Mouse (Mus musculus) cerebellum, adult 11-12 months (tissue): Measurements from ENCODE around the gene Nos1.

Experiments
- DNase-seq: peaks from one replicate; pipeline ENCODE4 v3.0.0; 2022

Nos1 gene

DNA sequence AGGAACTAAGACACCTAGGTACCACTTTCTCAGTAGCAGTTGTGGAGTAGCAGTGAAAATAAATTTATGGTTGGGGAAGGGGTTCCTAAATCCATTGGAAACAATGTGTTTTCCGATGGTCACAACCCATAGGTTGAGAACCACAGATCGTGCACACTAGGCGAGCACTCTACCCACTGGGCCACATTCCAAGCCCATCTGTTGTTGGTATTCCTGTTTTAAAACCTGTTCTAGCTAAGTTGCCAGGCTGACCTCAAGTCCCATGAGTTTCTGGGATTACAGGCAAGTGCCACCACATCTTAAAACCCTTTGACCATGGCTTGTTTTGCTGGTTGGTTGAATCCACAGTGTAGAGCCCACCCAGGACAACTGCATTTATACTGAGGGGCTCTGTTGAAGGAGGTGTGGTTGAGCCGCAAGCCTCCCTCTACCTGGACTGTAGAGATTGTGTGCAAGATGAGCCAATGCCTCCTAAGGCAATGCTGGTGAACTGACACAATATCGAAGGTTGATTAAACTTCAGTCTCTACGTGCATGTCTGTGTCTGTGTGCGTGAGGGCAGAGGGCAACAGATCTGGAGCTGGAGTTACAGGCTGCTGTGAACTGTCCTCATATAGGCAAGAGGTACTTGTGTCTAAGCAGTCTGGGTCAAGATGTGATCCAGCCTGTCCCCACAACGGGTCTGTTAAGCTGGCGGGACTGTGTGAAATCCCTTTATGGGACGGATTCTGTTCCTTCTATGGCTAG lies 189.0 kb downstream of the Nos1 start:
- DNase-seq = peak; percentile 70

- DNase-seq = no peak
Observed at GRCm38 (mm10) chr5:117976263-117976656, 195.4 kb downstream of the Nos1 start.

- DNase-seq = peak; percentile 97
Observed at GRCm38 (mm10) chr5:117976657-117977500, 196.0 kb downstream of the Nos1 start, which contains the start of gene Fbxo21. Fbxo21 (plus strand) TSS chr5:117976730.

DNA sequence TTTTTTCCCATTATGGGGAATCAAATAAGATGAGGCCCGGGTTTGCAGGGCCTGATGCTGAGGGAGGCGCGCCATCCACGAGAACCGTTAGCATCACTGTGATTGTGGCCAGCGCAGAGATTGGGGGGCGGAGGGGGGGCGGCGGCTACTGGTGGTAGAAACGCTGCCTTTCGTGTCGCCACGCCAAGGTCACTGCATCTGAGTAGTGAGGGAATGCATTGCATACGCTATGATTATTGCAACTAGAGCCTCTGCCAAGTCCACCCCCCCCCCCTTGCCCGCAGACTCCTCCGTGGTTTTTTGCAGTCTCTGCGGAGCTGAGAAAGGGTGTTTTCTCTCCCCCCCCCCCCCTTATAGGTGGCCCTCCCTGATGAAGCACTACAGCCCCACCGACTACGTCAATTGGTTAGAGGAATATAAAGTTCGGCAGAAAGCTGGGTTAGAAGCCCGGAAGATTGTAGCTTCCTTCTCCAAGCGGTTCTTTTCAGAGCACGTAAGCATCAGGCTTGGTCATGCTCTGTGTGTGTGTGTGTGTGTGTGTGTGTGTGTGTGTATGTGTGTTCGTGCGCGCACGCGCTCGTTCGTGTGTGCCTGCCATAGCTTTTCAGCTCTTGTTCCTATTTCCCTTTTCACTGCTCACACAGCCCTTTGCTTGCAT lies 196.8 kb downstream of the Nos1 start:
- no peak for DNase-seq

GRCm38 (mm10) chr5:117978159-117978697 lies 197.4 kb downstream of the Nos1 start:
- DNase-seq = no peak

DNA sequence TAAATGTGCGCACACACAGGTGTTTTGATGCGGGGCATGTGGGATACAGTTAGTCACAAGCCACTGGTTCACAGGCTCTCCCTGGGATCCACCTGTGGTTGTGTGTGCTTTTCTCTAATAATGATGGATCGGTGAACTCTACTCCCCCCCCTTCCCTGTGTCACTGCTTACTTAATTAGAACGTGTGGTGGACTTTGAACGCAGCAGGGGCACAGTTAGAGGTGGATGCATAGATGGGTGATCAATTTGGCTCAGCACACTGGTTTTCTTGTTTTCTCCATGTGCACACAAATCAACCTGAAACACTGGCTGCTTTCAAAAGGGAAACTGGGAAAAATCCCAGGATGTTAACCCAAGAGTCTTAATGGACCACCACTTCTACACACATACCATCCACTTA lies 198.2 kb downstream of the Nos1 start:
- no peak for DNase-seq

DNA sequence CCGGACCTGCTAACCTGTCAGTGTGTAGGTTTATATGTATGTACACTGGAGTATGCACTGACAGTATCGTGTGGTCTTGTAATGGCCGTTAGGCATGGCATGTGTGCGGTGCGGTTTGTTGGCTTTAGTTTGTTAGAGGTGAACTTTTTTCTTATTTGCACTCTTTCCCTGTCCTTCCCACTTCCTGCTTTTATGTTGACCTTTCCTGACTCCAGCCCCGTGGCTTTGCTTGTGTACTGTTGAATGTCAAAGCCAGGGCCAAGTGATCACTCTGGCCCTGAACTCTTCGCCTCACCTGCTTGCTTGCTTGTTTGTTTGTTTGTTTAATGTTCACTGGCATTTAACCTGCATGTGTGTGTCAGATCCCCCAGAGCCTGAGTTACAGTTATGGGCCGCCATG lies 200.1 kb downstream of the Nos1 start:
- DNase-seq = no peak

DNA sequence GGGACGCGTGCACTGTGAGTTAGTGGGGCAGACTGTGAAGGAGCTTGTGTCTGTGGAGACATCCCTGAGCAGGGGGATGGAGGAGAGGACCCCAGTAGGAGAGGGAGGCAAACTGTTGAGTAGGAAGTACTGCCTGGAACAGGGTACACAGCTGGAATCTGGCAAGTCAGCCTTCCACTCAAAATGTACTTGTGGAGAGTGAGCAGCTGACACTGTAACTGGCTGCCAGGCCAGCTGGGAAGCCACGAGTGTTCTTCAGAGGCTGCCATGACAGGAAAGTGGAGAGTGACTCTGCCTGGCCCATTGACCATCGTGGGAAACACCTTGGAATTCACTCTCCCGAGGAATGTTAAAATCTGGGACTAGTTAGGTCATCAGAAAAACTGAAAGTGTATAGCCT lies 201.1 kb downstream of the Nos1 start:
- no peak for DNase-seq

- DNase-seq = peak; percentile 14
Observed at GRCm38 (mm10) chr5:117986327-117986726, 205.5 kb downstream of the Nos1 start.

GRCm38 (mm10) chr5:117987891-117988290 lies 207.1 kb downstream of the Nos1 start:
- DNase-seq = no peak

- no peak for DNase-seq
Observed at GRCm38 (mm10) chr5:117988367-117988766, 207.5 kb downstream of the Nos1 start.

- no peak for DNase-seq
Observed at GRCm38 (mm10) chr5:117989773-117990172, 208.9 kb downstream of the Nos1 start.

- no peak for DNase-seq
Observed at GRCm38 (mm10) chr5:117990957-117991356, 210.1 kb downstream of the Nos1 start.

GRCm38 (mm10) chr5:117993550-117993949 lies 212.7 kb downstream of the Nos1 start:
- DNase-seq = no peak

- DNase-seq = peak; percentile 74
Observed at GRCm38 (mm10) chr5:117995372-117995901, 214.6 kb downstream of the Nos1 start.

DNA sequence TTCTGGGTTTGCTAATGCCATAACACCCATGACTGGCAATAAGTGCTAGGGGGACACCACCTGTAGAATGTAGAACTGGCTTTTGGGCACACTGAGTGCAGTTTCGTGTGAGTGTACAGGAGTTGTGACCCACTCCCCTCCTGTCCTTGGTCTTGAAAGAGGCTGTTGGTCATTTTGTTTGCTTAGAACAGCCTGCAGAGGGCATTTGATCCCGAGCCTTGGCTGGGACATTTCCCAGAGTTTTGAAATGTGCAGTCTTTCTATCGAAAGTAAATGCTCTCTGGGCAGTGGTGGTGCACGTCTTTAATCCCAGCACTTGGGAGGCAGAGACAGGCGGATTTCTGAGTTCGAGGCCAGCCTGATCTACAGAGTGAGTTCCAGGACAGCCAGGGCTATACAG lies 215.1 kb downstream of the Nos1 start:
- DNase-seq = no peak

DNA sequence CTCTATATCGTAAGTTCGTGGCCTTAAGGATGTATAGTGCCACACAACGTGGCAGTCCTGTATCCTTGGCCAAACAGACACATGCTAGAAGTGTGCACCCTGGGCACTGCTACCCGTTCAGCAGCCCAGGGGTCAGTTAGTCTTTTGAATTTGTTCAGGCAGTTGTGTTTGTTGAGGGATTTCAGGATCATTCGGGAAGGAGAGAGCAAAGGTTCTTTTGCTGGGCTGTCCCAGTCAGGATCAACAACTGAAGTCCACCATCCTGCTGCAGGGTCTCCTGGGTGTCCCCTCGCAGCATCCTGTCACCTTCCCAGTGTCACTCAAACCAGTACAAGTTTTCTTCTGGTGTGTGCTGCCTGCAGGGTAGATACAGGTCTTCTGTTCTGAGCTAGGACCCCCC lies 215.7 kb downstream of the Nos1 start:
- DNase-seq = no peak

DNA sequence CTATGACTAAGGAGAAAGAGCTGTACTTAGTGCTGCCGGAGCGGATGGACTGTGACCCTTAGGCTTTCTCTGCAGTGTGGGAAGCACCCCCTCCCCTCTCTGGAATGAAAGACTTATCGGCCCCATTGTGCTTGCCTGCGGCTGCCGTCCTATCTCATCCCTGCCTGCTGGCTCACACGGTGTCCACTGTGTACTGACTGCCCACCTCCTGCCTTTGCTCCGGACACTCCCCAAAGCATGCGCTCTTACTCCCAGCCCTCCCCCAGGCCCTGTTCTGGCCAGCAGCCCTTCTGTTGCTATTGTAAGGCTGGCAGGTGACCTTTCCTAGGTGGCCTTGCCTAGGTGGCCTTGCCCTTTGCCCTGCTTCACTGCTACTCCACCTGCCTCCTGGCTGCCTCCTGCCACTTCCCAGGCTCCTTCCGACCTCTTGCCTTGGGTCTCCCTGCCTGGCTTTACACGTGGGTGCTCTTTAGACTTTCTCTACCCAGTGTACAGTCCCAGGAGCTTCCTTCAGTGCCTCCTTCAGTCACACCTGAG lies 216.7 kb downstream of the Nos1 start:
- DNase-seq = no peak

DNA sequence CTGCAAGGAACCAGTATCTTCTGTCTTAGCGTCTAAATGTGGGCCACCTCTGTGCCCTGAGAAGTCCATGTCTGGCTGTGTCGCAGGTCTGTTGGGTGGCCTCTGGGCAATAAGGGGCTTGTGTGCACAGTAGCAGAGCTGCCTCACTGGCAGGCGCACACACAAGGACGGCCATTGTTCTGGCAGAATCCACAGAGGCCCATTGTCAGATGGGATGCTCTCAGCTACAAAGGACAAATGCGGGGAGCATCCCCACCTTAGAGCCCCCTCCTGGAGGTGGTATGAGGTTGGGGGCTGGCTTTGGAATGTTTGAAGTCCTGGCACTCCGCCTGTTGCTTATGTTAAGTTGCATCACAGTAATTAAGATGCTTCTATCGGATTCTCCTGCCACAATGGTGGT lies 218.2 kb downstream of the Nos1 start:
- no peak for DNase-seq

DNA sequence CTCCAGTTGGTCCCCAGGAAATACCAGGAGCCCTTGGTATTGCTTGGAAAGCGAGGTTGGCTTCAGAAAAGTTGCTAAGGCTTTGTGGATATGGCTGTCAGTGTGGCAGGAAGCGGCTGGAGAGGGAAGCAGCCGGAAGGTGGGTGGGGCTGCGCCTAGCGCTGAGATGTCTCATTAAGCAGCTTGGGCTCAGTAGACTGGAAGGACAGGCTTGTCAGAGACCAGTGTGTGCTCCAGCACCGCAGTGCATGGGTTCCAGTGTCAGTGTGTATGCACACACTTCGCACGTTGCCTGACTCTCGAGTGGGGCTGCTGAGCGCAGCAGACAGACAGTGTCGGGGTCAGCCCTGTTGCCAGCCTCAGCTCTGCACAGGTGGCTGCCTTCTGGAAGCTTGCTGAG lies 218.8 kb downstream of the Nos1 start:
- DNase-seq = no peak

GRCm38 (mm10) chr5:118002059-118002458 lies 221.2 kb downstream of the Nos1 start:
- DNase-seq = peak; percentile 71

- DNase-seq = peak; percentile 68
Observed at GRCm38 (mm10) chr5:118004619-118005018, 223.8 kb downstream of the Nos1 start.

DNA sequence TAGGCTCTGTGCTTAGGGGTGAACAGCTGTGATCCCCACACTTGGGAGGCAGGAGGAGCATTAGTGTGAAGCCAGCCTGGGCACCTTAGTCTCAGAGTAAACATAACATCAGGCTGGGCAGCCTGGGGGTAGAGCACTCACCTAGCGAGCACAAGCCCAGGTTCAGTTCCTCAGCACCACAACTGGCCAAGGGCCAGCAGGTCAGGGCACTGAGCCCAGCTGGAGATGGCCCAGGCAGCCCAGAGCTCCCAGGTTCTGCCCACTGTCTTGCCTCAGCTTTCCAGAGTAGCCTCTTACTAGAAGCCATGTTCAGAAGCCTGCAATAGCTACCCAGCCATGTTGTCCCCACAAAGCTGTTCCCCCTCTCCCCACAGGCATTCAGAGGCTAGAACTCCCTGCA lies 224.9 kb downstream of the Nos1 start:
- peak; percentile 82 for DNase-seq
